In the genomic region with DNA sequence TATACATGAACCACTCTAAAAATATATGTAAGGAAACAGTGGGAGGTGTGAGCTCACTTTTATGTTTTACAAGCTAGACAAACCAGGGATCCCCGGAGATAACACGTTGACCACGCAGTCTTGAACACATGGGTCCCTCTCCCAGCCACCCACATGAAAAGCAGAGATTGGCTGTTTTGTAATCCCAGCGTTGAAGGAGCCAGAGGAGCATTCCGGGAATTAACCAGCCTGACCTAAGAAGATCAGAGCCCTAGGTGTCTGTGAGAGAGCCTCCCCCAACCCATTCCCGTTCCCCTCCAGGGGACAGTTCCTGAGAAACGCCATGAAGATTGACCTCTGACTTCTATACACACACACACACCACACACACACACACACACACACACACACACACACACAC, we compare ENCODE assay signal across 9 mouse cellular contexts. TPM values are rescaled to one million over a fixed set of nuclear protein-coding genes. Genes with fewer than 3 reads are reported as not detected.
DNase-seq lines count a peak whose midpoint lies in the region; ATAC-seq and TF ChIP-seq lines count a peak whose summit lies in the region.
"Had no signal": no experiment of that assay in that cellular context is flagged by ENCODE, and none has a peak within 500 bp of the region (broad histone marks: within the 10 kb centered on the region; RNA-seq: fewer than 3 reads in every experiment).

No protein-coding gene starts in this region.

- H3K4me1 ChIP-seq in CH12.LX (ENCODE audit: control insufficient read depth in 1 of 2, insufficient read depth in 2 of 2) = peaks cover 7 to 9% of the 10 kb centered on the region in 2 experiments; a peak in 1 of 4 replicates
- H3K4me1 ChIP-seq in forebrain, embryonic 13.5 days = peaks cover 24% of the 10 kb centered on the region
- 0 out of 4 replicates have a peak, but pooled peaks cover 0 to 2% of the 10 kb centered on the region in 2 experiments for H3K4me1 ChIP-seq in liver, embryonic 14.5 days (replicated peaks; ENCODE audit: control insufficient read depth in 2 of 2, insufficient read depth in 2 of 2, low read length in 1 of 2)

- H3K9me3 ChIP-seq in CH12.LX (replicated peaks; ENCODE audit: low read length) = no peaks in the 10 kb centered on the region
- H3K9me3 ChIP-seq in forebrain, embryonic 13.5 days (replicated peaks) = no peaks in the 10 kb centered on the region
- H3K9me3 ChIP-seq in liver, embryonic 14.5 days (ENCODE audit: control insufficient read depth, low read length) = no peaks in the 10 kb centered on the region

- dilution Hi-C loops in CH12.LX (cut with MboI; ENCODE audit: extremely low pct_ligation_motif_present, extremely low pct_unique_long_range_greater_than_20kb, low sequenced_read_pairs) = no loop called here

- no peak overlapping the region for H3K9ac ChIP-seq in CH12.LX (ENCODE audit: insufficient read depth, low read depth)
- 0 out of 2 replicates have a peak overlapping the region, but pooled peaks have one; percentile 71 for H3K9ac ChIP-seq in forebrain, embryonic 13.5 days
- no peak overlapping the region for H3K9ac ChIP-seq in liver, embryonic 14.5 days (replicated peaks)

- TF ChIP-seq POLR2A in CH12.LX (IDR thresholded peaks at IDR 0.05; ENCODE audit: low read depth, low read length) = no peak

- no peak overlapping the region for H3K27ac ChIP-seq in CH12.LX (ENCODE audit: insufficient read depth, low read depth)
- H3K27ac ChIP-seq in forebrain, embryonic 13.5 days = no peak overlapping the region
- H3K27ac ChIP-seq in liver, embryonic 14.5 days = no peak overlapping the region

- DNase-seq in frontal cortex, postnatal 10 days (ENCODE audit: low spot score in 2 of 2) = no peak
- no peak for DNase-seq in CH12.LX (ENCODE audit: extremely low read depth)
- DNase-seq in liver, embryonic 14.5 days (ENCODE audit: low read depth in 3 of 3, low spot score in 3 of 3) = no peak
- DNase-seq in gastrocnemius, postnatal 14 days = no peak
- DNase-seq in lung, postnatal 25 days (ENCODE audit: low spot score) = no peak
- DNase-seq: cerebellum, adult 8-10 months had no signal

- H3K79me2 ChIP-seq in CH12.LX (replicated peaks; ENCODE audit: control insufficient read depth, extremely low read depth, insufficient read depth, poor library complexity, severe bottlenecking) = no peaks in the 10 kb centered on the region

- H3K4me3 ChIP-seq in CH12.LX (replicated peaks in 1 of 3; ENCODE audit: low read depth in 2 of 3, low read length in 2 of 3, poor library complexity in 1 of 3) = no peak overlapping the region
- peak overlapping the region; percentile 56 for H3K4me3 ChIP-seq in forebrain, embryonic 13.5 days
- no peak overlapping the region for H3K4me3 ChIP-seq in liver, embryonic 14.5 days (ENCODE audit: insufficient read depth in 1 of 2, low read depth in 2 of 2, low read length in 2 of 2)

- in situ Hi-C loops in CH12.LX (cut with MboI; ENCODE audit: low pct_ligation_motif_present, low pct_unique_long_range_greater_than_20kb, low sequenced_read_pairs) = loop anchor here (5.0 to 25.0 kb wide), 3 partner anchors 44 to 744 kb away; a partner anchor contains a TSS

- WGBS in forebrain, embryonic 13.5 days = 2% methylated on average over 7 of the region's 7 CpGs
- WGBS in liver, embryonic 14.5 days (ENCODE audit: insufficient replicate concordance) = 3% methylated on average over 7 of the region's 7 CpGs

- ATAC-seq in frontal cortex, adult (ENCODE audit: low TSS enrichment) = peak; percentile 51
- ATAC-seq in forebrain, embryonic 13.5 days = peak; percentile 0; the same call in 1 of the 2 replicates
- ATAC-seq in liver, embryonic 14.5 days (ENCODE audit: insufficient read depth) = no peak
- ATAC-seq in monocyte, adult 5-6 weeks (replicated peaks; ENCODE audit: insufficient number of reproducible peaks, low FRiP score, low TSS enrichment, poor library complexity, severe bottlenecking) = no peak

- TF ChIP-seq RAD21 in CH12.LX (IDR thresholded peaks at IDR 0.05; ENCODE audit: low read depth, low read length) = no peak

- intact Hi-C loops in gastrocnemius, postnatal 14 days (cut with DNase I; ENCODE audit: low total_unique reads) = no loop called here

- no peak for TF ChIP-seq CTCF in CH12.LX (conservative IDR thresholded peaks at IDR 0.05 in 1 of 2, IDR thresholded peaks at IDR 0.05 in 1 of 2; ENCODE audit: low read depth in 2 of 2, low read length in 2 of 2)
- TF ChIP-seq CTCF in liver, embryonic 14.5 days (IDR thresholded peaks at IDR 0.05; ENCODE audit: low read depth) = no peak

- H3K36me3 ChIP-seq in CH12.LX (replicated peaks in 1 of 2; ENCODE audit: control insufficient read depth in 1 of 2, insufficient read depth in 1 of 2, low read length in 1 of 2) = no peaks in the 10 kb centered on the region
- no peaks in the 10 kb centered on the region for H3K36me3 ChIP-seq in forebrain, embryonic 13.5 days (ENCODE audit: poor library complexity, severe bottlenecking)
- no peaks in the 10 kb centered on the region for H3K36me3 ChIP-seq in liver, embryonic 14.5 days (replicated peaks; ENCODE audit: control insufficient read depth, insufficient read depth, low read depth)

- no peak for TF ChIP-seq EP300 in CH12.LX (IDR thresholded peaks at IDR 0.05; ENCODE audit: low read length)
- no peak for TF ChIP-seq EP300 in liver, embryonic 14.5 days (IDR thresholded peaks at IDR 0.05; ENCODE audit: low read depth)

- H3K4me2 ChIP-seq in CH12.LX (ENCODE audit: insufficient read depth, low read depth, poor library complexity, severe bottlenecking) = peak overlapping the region; percentile 25; the same call in 1 of the 2 replicates
- H3K4me2 ChIP-seq in forebrain, embryonic 13.5 days = peak overlapping the region; percentile 77
- peak overlapping the region; percentile 66; the same call in 1 of the 2 replicates for H3K4me2 ChIP-seq in liver, embryonic 14.5 days (ENCODE audit: low read depth)

- H3K27me3 ChIP-seq in CH12.LX (replicated peaks) = peaks cover 17% of the 10 kb centered on the region
- peaks cover 59% of the 10 kb centered on the region for H3K27me3 ChIP-seq in forebrain, embryonic 13.5 days
- peaks cover 60% of the 10 kb centered on the region for H3K27me3 ChIP-seq in liver, embryonic 14.5 days (ENCODE audit: control insufficient read depth, insufficient read depth, low read length)

TF ChIP-seq in CH12.LX, 34 proteins besides CTCF, POLR2A, EP300 and RAD21:
- TF ChIP-seq IRF4 (IDR thresholded peaks at IDR 0.05; ENCODE audit: low read depth, low read length) = no peak
- no peak for TF ChIP-seq BHLHE40 (IDR thresholded peaks at IDR 0.05; ENCODE audit: low read depth, low read length)
- TF ChIP-seq PAX5 (IDR thresholded peaks at IDR 0.05; ENCODE audit: low read length) = no peak
- no peak for TF ChIP-seq JUN (IDR thresholded peaks at IDR 0.05; ENCODE audit: insufficient read depth, low read depth, low read length)
- TF ChIP-seq POLR2AphosphoS2 (IDR thresholded peaks at IDR 0.05; ENCODE audit: low read depth, low read length) = no peak
- TF ChIP-seq RCOR1 (conservative IDR thresholded peaks at IDR 0.05; ENCODE audit: low read depth, low read length) = no peak
- TF ChIP-seq SIN3A (IDR thresholded peaks at IDR 0.05; ENCODE audit: low read length) = no peak
- TF ChIP-seq MEF2A (IDR thresholded peaks at IDR 0.05; ENCODE audit: borderline replicate concordance, low read depth, low read length) = no peak
- no peak for TF ChIP-seq CHD1 (IDR thresholded peaks at IDR 0.05; ENCODE audit: low read depth, low read length)
- TF ChIP-seq KAT2A (IDR thresholded peaks at IDR 0.05; ENCODE audit: insufficient replicate concordance, low read length) = no peak

RNA-seq across cellular contexts. Expression of a gene that starts 3.6 kb away (rescaled TPM):
- total RNA-seq in CH12.LX (2012; rRNA removed) (not detected in 2 replicates), CH12.LX (2014; rRNA removed) (not detected in 2 replicates)
- not detected in 2 replicates for polyA plus RNA-seq in CH12.LX (2012; ENCODE audit: insufficient read length, low read depth)
- polyA plus RNA-seq in forebrain, embryonic 13.5 days (2015; fragmentation: Nextera tagmentation; extraction: Ambion mirVana) = 0.63 and 0.92 TPM in 2 replicates
- 0.02 TPM in 1 of 2 replicates, not detected in the other for polyA plus RNA-seq in liver, embryonic 14.5 days (2012; rRNA removed)
- polyA plus RNA-seq in liver, embryonic 14.5 days (2014; fragmentation: Nextera tagmentation; extraction: Ambion mirVana) = not detected in 2 replicates
- not detected for total RNA-seq in gastrocnemius, postnatal 14 days (2021)
- total RNA-seq in monocyte, adult 5-6 weeks (2017) = 1.0 to 11.5 TPM (median 6.1 TPM) in 3 replicates

RNA-seq across cellular contexts. Expression of a gene that starts 14.9 kb away (rescaled TPM):
- total RNA-seq in CH12.LX (2012; rRNA removed) = not detected in 2 replicates
- total RNA-seq in CH12.LX (2014; rRNA removed) = not detected in 2 replicates
- not detected in 2 replicates for polyA plus RNA-seq in CH12.LX (2012; ENCODE audit: insufficient read length, low read depth)
- 62.8 and 63.5 TPM in 2 replicates for polyA plus RNA-seq in forebrain, embryonic 13.5 days (2015; fragmentation: Nextera tagmentation; extraction: Ambion mirVana)
- 2.2 and 3.1 TPM in 2 replicates for polyA plus RNA-seq in liver, embryonic 14.5 days (2012; rRNA removed)
- 6.4 and 6.8 TPM in 2 replicates for polyA plus RNA-seq in liver, embryonic 14.5 days (2014; fragmentation: Nextera tagmentation; extraction: Ambion mirVana)
- total RNA-seq in gastrocnemius, postnatal 14 days (2021) = 10 to 100 TPM; 20.8 to 27.5 TPM
- 8.4 to 18.8 TPM (median 16.9 TPM) in 3 replicates for total RNA-seq in monocyte, adult 5-6 weeks (2017)

RNA-seq across cellular contexts. Expression of a gene that starts 37.7 kb away (rescaled TPM):
- total RNA-seq in CH12.LX (2012; rRNA removed) (not detected in 2 replicates), CH12.LX (2014; rRNA removed) (not detected in 2 replicates)
- not detected in 2 replicates for polyA plus RNA-seq in CH12.LX (2012; ENCODE audit: insufficient read length, low read depth)
- 1.4 and 2.4 TPM in 2 replicates for polyA plus RNA-seq in forebrain, embryonic 13.5 days (2015; fragmentation: Nextera tagmentation; extraction: Ambion mirVana)
- polyA plus RNA-seq in liver, embryonic 14.5 days (2012; rRNA removed) = not detected in 2 replicates
- not detected in 2 replicates for polyA plus RNA-seq in liver, embryonic 14.5 days (2014; fragmentation: Nextera tagmentation; extraction: Ambion mirVana)
- total RNA-seq in gastrocnemius, postnatal 14 days (2021) = not detected
- total RNA-seq in monocyte, adult 5-6 weeks (2017) = not detected in 3 replicates

RNA-seq across cellular contexts. Expression of a gene that starts 43.7 kb away (rescaled TPM):
- total RNA-seq in CH12.LX (2012; rRNA removed) (0.17 and 0.21 TPM in 2 replicates), CH12.LX (2014; rRNA removed) (0.14 and 0.54 TPM in 2 replicates)
- polyA plus RNA-seq in CH12.LX (2012; ENCODE audit: insufficient read length, low read depth) = 0.12 and 0.16 TPM in 2 replicates
- 1.9 and 4.4 TPM in 2 replicates for polyA plus RNA-seq in forebrain, embryonic 13.5 days (2015; fragmentation: Nextera tagmentation; extraction: Ambion mirVana)
- 0.06 and 0.13 TPM in 2 replicates for polyA plus RNA-seq in liver, embryonic 14.5 days (2012; rRNA removed)
- not detected in 2 replicates for polyA plus RNA-seq in liver, embryonic 14.5 days (2014; fragmentation: Nextera tagmentation; extraction: Ambion mirVana)
- total RNA-seq in gastrocnemius, postnatal 14 days (2021) = under 1 TPM in 1 of 2 experiments, not detected in 1; 0.18 TPM
- 0.48 to 1.8 TPM (median 0.49 TPM) in 3 replicates for total RNA-seq in monocyte, adult 5-6 weeks (2017)

Comparison
In these comparisons a context has a peak if more than half of its experiments do, and no peak if none do; other contexts are left out.
1. ATAC-seq: peak in frontal cortex, adult (single experiment) and forebrain, embryonic 13.5 days (single experiment); none in liver, embryonic 14.5 days (single experiment) and monocyte, adult 5-6 weeks (single experiment).
2. H3K4me2 ChIP-seq: peak in every context shown above with its lines; median percentile 77 in forebrain, embryonic 13.5 days; 66 in liver, embryonic 14.5 days; 25 in CH12.LX.